Mouse (Mus musculus): ENCODE results near the gene Tle4. TPM values are rescaled to one million over a fixed set of nuclear protein-coding genes. Genes with fewer than 3 reads are reported as not detected.

Gene Tle4
- polyA plus RNA-seq, 1 experiment = 16.3 TPM

- Histone ChIP-seq H3K27me3 (ENCODE audit: control insufficient read depth, insufficient read depth, low read length) (no peaks in the 10 kb centered on the region), H3K4me3 (replicated peaks; ENCODE audit: insufficient read depth, low read depth, low read length) (no peak overlapping the region), H3K4me1 (ENCODE audit: control insufficient read depth, insufficient read depth, low read length) (peaks cover 4% of the 10 kb centered on the region), H3K27ac (ENCODE audit: insufficient read depth, low read length) (no peak overlapping the region)
- no peak for DNase-seq
- 69% methylated on average over 2 of the region's 2 CpGs for WGBS
- TF ChIP-seq CTCF (IDR thresholded peaks at IDR 0.05; ENCODE audit: borderline replicate concordance, insufficient read depth, low read depth, low read length) = no peak
- no peak for TF ChIP-seq POLR2A (IDR thresholded peaks at IDR 0.05; ENCODE audit: borderline replicate concordance, insufficient read depth, low read length)
Observed at GRCm38 (mm10) chr19:14448586-14448985, 149.3 kb downstream of the Tle4 start.

- H3K4me1 ChIP-seq (ENCODE audit: control insufficient read depth, insufficient read depth, low read length) = no peaks in the 10 kb centered on the region
- H3K27ac ChIP-seq (ENCODE audit: insufficient read depth, low read length) = no peak overlapping the region
- H3K27me3 ChIP-seq (ENCODE audit: control insufficient read depth, insufficient read depth, low read length) = no peaks in the 10 kb centered on the region
- DNase-seq = peak in 1 of 2 experiments; percentile 31
- 89% methylated on average over 1 of the region's 1 CpGs for WGBS
- TF ChIP-seq POLR2A (IDR thresholded peaks at IDR 0.05; ENCODE audit: borderline replicate concordance, insufficient read depth, low read length) (no peak), CTCF (IDR thresholded peaks at IDR 0.05; ENCODE audit: borderline replicate concordance, insufficient read depth, low read depth, low read length) (no peak)
- H3K4me3 ChIP-seq (replicated peaks; ENCODE audit: insufficient read depth, low read depth, low read length) = no peak overlapping the region
Observed at GRCm38 (mm10) chr19:14447474-14447873, 150.4 kb downstream of the Tle4 start.

GRCm38 (mm10) chr19:14441861-14442260 is 156.0 kb downstream of the Tle4 start:
- no peak for TF ChIP-seq POLR2A (IDR thresholded peaks at IDR 0.05; ENCODE audit: borderline replicate concordance, insufficient read depth, low read length)
- TF ChIP-seq CTCF (IDR thresholded peaks at IDR 0.05; ENCODE audit: borderline replicate concordance, insufficient read depth, low read depth, low read length) = no peak
- no peaks in the 10 kb centered on the region for H3K27me3 ChIP-seq (ENCODE audit: control insufficient read depth, insufficient read depth, low read length)
- no peak overlapping the region for H3K27ac ChIP-seq (ENCODE audit: insufficient read depth, low read length)
- 98% methylated on average over 5 of the region's 5 CpGs for WGBS
- no peak for DNase-seq
- no peaks in the 10 kb centered on the region for H3K4me1 ChIP-seq (ENCODE audit: control insufficient read depth, insufficient read depth, low read length)
- H3K4me3 ChIP-seq (replicated peaks; ENCODE audit: insufficient read depth, low read depth, low read length) = no peak overlapping the region

- 92% methylated on average over 7 of the region's 7 CpGs for WGBS
- Histone ChIP-seq H3K4me1 (ENCODE audit: control insufficient read depth, insufficient read depth, low read length) (no peaks in the 10 kb centered on the region), H3K27ac (ENCODE audit: insufficient read depth, low read length) (no peak overlapping the region), H3K4me3 (replicated peaks; ENCODE audit: insufficient read depth, low read depth, low read length) (no peak overlapping the region), H3K27me3 (ENCODE audit: control insufficient read depth, insufficient read depth, low read length) (no peaks in the 10 kb centered on the region)
- TF ChIP-seq POLR2A (IDR thresholded peaks at IDR 0.05; ENCODE audit: borderline replicate concordance, insufficient read depth, low read length) (no peak), CTCF (IDR thresholded peaks at IDR 0.05; ENCODE audit: borderline replicate concordance, insufficient read depth, low read depth, low read length) (no peak)
- DNase-seq = no peak
Observed at GRCm38 (mm10) chr19:14437226-14437625, 160.6 kb downstream of the Tle4 start.

- Histone ChIP-seq H3K4me3 (replicated peaks; ENCODE audit: insufficient read depth, low read depth, low read length) (no peak overlapping the region), H3K27ac (ENCODE audit: insufficient read depth, low read length) (no peak overlapping the region), H3K27me3 (ENCODE audit: control insufficient read depth, insufficient read depth, low read length) (no peaks in the 10 kb centered on the region), H3K4me1 (ENCODE audit: control insufficient read depth, insufficient read depth, low read length) (no peaks in the 10 kb centered on the region)
- no peak for DNase-seq
- TF ChIP-seq CTCF (IDR thresholded peaks at IDR 0.05; ENCODE audit: borderline replicate concordance, insufficient read depth, low read depth, low read length) (no peak), POLR2A (IDR thresholded peaks at IDR 0.05; ENCODE audit: borderline replicate concordance, insufficient read depth, low read length) (no peak)
- WGBS = 87% methylated on average over 2 of the region's 2 CpGs
Observed at GRCm38 (mm10) chr19:14436567-14436966, 161.3 kb downstream of the Tle4 start.

- no peak overlapping the region for H3K27ac ChIP-seq (ENCODE audit: insufficient read depth, low read length)
Observed at GRCm38 (mm10) chr19:14435681-14436376, 162.0 kb downstream of the Tle4 start.

GRCm38 (mm10) chr19:14433900-14434299 is 164.0 kb downstream of the Tle4 start:
- H3K4me1 ChIP-seq (ENCODE audit: control insufficient read depth, insufficient read depth, low read length) = no peaks in the 10 kb centered on the region
- H3K27ac ChIP-seq (ENCODE audit: insufficient read depth, low read length) = no peak overlapping the region
- TF ChIP-seq CTCF (IDR thresholded peaks at IDR 0.05; ENCODE audit: borderline replicate concordance, insufficient read depth, low read depth, low read length) = no peak
- no peak for TF ChIP-seq POLR2A (IDR thresholded peaks at IDR 0.05; ENCODE audit: borderline replicate concordance, insufficient read depth, low read length)
- H3K4me3 ChIP-seq (replicated peaks; ENCODE audit: insufficient read depth, low read depth, low read length) = no peak overlapping the region
- H3K27me3 ChIP-seq (ENCODE audit: control insufficient read depth, insufficient read depth, low read length) = no peaks in the 10 kb centered on the region
- DNase-seq = no peak
- WGBS = 97% methylated on average over 4 of the region's 4 CpGs

More at GRCm38 (mm10) chr19:14435681-14436376, 162.0 kb downstream of the Tle4 start:
- no peak overlapping the region for H3K4me3 ChIP-seq (replicated peaks; ENCODE audit: insufficient read depth, low read depth, low read length)
- H3K4me1 ChIP-seq (ENCODE audit: control insufficient read depth, insufficient read depth, low read length) = no peaks in the 10 kb centered on the region
- TF ChIP-seq POLR2A (IDR thresholded peaks at IDR 0.05; ENCODE audit: borderline replicate concordance, insufficient read depth, low read length) (no peak), CTCF (IDR thresholded peaks at IDR 0.05; ENCODE audit: borderline replicate concordance, insufficient read depth, low read depth, low read length) (no peak)
- peak in 1 of 2 experiments; percentile 43 for DNase-seq
- 14% methylated on average over 14 of the region's 14 CpGs for WGBS
- no peaks in the 10 kb centered on the region for H3K27me3 ChIP-seq (ENCODE audit: control insufficient read depth, insufficient read depth, low read length)

GRCm38 (mm10) chr19:14432436-14432835 is 165.4 kb downstream of the Tle4 start:
- H3K4me3 ChIP-seq (replicated peaks; ENCODE audit: insufficient read depth, low read depth, low read length) = no peak overlapping the region
- WGBS = 94% methylated on average over 7 of the region's 7 CpGs
- H3K27ac ChIP-seq (ENCODE audit: insufficient read depth, low read length) = no peak overlapping the region
- TF ChIP-seq POLR2A (IDR thresholded peaks at IDR 0.05; ENCODE audit: borderline replicate concordance, insufficient read depth, low read length) (no peak), CTCF (IDR thresholded peaks at IDR 0.05; ENCODE audit: borderline replicate concordance, insufficient read depth, low read depth, low read length) (no peak)
- no peaks in the 10 kb centered on the region for H3K27me3 ChIP-seq (ENCODE audit: control insufficient read depth, insufficient read depth, low read length)
- H3K4me1 ChIP-seq (ENCODE audit: control insufficient read depth, insufficient read depth, low read length) = no peaks in the 10 kb centered on the region
- DNase-seq = no peak
